Mouse (Mus musculus) intestine, embryonic 16.5 days (tissue): ENCODE data around the gene Carmil2. TPM values are rescaled to one million over a fixed set of nuclear protein-coding genes. Genes with fewer than 3 reads are reported as not detected.

Experiments used
- ATAC-seq: fragments of 200-750 bp; cut with Nextera tagmentation; 2 replicates; pipeline ENCODE4 v1.8.0; 2017; ENCODE audit warnings: moderate TSS enrichment, moderate library complexity
- H3K27ac ChIP-seq: fragments of 300-500 bp; sonication (generic); 2 replicates; pipeline ENCODE4 v1.5.1; 2014; ENCODE audit warnings: mild to moderate bottlenecking, low read length
- H3K27me3 ChIP-seq: fragments of 300-500 bp; sonication (generic); replicated peaks from 2 replicates; pipeline ENCODE4 v1.6.1; 2014; ENCODE audit warnings: low read length, control low read depth, mixed read lengths; ENCODE audit not compliant: control insufficient read depth, insufficient read depth
- H3K36me3 ChIP-seq: fragments of 300-500 bp; sonication (generic); 2 replicates; pipeline ENCODE4 v1.6.1; 2014; ENCODE audit warnings: low read length, control low read depth; ENCODE audit not compliant: control insufficient read depth, insufficient read depth
- H3K4me1 ChIP-seq: fragments of 300-500 bp; sonication (generic); 2 replicates; pipeline ENCODE4 v1.6.1; 2014; ENCODE audit warnings: low read length, control low read depth, mixed read lengths; ENCODE audit not compliant: control insufficient read depth, insufficient read depth
- H3K4me2 ChIP-seq: fragments of 300-500 bp; sonication (generic); 2 replicates; pipeline ENCODE4 v1.6.1; 2014; ENCODE audit warnings: low read depth, low read length, control low read depth
- H3K4me3 ChIP-seq: fragments of 300-500 bp; sonication (generic); 2 replicates; pipeline ENCODE4 v1.5.1; 2014; ENCODE audit warnings: mild to moderate bottlenecking, low read length
- H3K9ac ChIP-seq: fragments of 300-500 bp; sonication (generic); 2 replicates; pipeline ENCODE4 v1.6.1; 2014; ENCODE audit warnings: low read depth, low read length
- H3K9me3 ChIP-seq: fragments of 300-500 bp; sonication (generic); 2 replicates; pipeline ENCODE4 v1.6.1; 2016; ENCODE audit warnings: low read length, control low read depth; ENCODE audit not compliant: control insufficient read depth
- WGBS: fragments of 180-500 bp; shearing (Covaris S2); extraction: QIAGEN DNeasy Blood & Tissue Kit; methylation state at CpG from one replicate; pipeline ENCODE4 v1.1.7; 2014; 5-methylcytosine and 5-hydroxymethylcytosine counted together
- polyA plus RNA-seq: library from polyadenylated mRNA; unstranded; fragments of >200 nt; fragmentation: Nextera tagmentation; extraction: Ambion mirVana; gene quantifications from 2 replicates; pipeline ENCODE4 v1.2.1, GENCODE M21; 2015

Gene Carmil2
- polyA plus RNA-seq, 1 experiment from 2014 or later: 0.79 TPM

GRCm38 (mm10) chr8:105709317-105709716, 23.2 kb downstream of the Carmil2 start:
- no peak overlapping the region for H3K4me3 ChIP-seq
- no peak overlapping the region for H3K27ac ChIP-seq
- peaks cover 11% of the 10 kb centered on the region for H3K4me1 ChIP-seq
- H3K4me2 ChIP-seq: no peak overlapping the region
- H3K9ac ChIP-seq: no peak overlapping the region
- H3K9me3 ChIP-seq: no peaks in the 10 kb centered on the region
- H3K36me3 ChIP-seq: no peaks in the 10 kb centered on the region
- no peaks in the 10 kb centered on the region for H3K27me3 ChIP-seq
- WGBS: 76% methylated on average over 14 of the region's 14 CpGs
- no peak for ATAC-seq

GRCm38 (mm10) chr8:105712286-105712685, 26.2 kb downstream of the Carmil2 start:
- WGBS: 80% methylated on average over 3 of the region's 3 CpGs
- peaks cover 8% of the 10 kb centered on the region for H3K4me1 ChIP-seq

DNA sequence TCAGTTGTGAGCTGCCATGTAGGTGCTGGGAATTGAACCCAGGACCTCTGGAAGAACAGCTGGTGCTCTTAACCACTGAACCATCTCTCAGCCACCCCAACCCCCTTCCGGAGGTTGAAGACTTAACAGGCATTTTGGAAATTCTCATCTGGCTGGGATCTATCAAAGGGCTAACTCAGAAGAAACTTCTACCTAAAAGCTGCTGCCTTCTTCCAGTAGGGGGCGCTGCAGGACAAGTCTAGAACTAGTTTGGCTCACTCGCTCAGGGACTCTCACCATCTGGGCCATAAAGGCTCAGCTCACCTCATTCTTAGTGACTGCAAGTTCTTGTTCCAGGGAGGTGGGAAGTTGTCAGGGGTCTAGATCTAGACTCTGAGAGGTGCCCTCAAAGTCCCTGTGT, 28.1 kb downstream of the Carmil2 start:
- H3K9ac ChIP-seq: no peak overlapping the region
- WGBS: 5% methylated on average over 3 of the region's 3 CpGs
- H3K4me3 ChIP-seq: no peak overlapping the region
- H3K4me2 ChIP-seq: no peak overlapping the region
- ATAC-seq: peak; percentile 63
- H3K27me3 ChIP-seq: no peaks in the 10 kb centered on the region
- no peak overlapping the region for H3K27ac ChIP-seq
- H3K4me1 ChIP-seq: no peaks in the 10 kb centered on the region
- H3K9me3 ChIP-seq: no peaks in the 10 kb centered on the region
- H3K36me3 ChIP-seq: no peaks in the 10 kb centered on the region

More at GRCm38 (mm10) chr8:105712286-105712685, 26.2 kb downstream of the Carmil2 start:
- Histone ChIP-seq H3K4me3 (no peak overlapping the region), H3K9me3 (no peaks in the 10 kb centered on the region), H3K36me3 (no peaks in the 10 kb centered on the region), H3K4me2 (no peak overlapping the region), H3K27ac (no peak overlapping the region), H3K27me3 (no peaks in the 10 kb centered on the region), H3K9ac (no peak overlapping the region)
- no peak for ATAC-seq

GRCm38 (mm10) chr8:105715042-105715441, 29.0 kb downstream of the Carmil2 start:
- no peaks in the 10 kb centered on the region for H3K36me3 ChIP-seq
- H3K4me2 ChIP-seq: no peak overlapping the region
- ATAC-seq: no peak
- no peaks in the 10 kb centered on the region for H3K27me3 ChIP-seq
- H3K4me3 ChIP-seq: no peak overlapping the region
- H3K4me1 ChIP-seq: no peaks in the 10 kb centered on the region
- no peak overlapping the region for H3K9ac ChIP-seq
- no peak overlapping the region for H3K27ac ChIP-seq
- no peaks in the 10 kb centered on the region for H3K9me3 ChIP-seq
- 62% methylated on average over 6 of the region's 6 CpGs for WGBS

- no peak for ATAC-seq
- no peak overlapping the region for H3K4me2 ChIP-seq
- H3K9me3 ChIP-seq: no peaks in the 10 kb centered on the region
- H3K27me3 ChIP-seq: no peaks in the 10 kb centered on the region
- no peak overlapping the region for H3K4me3 ChIP-seq
- WGBS: 89% methylated on average over 15 of the region's 15 CpGs
- no peaks in the 10 kb centered on the region for H3K36me3 ChIP-seq
- no peak overlapping the region for H3K9ac ChIP-seq
- no peak overlapping the region for H3K27ac ChIP-seq
- no peaks in the 10 kb centered on the region for H3K4me1 ChIP-seq
Measured at GRCm38 (mm10) chr8:105716302-105716945, 30.4 kb downstream of the Carmil2 start.

GRCm38 (mm10) chr8:105719637-105720036, 33.6 kb downstream of the Carmil2 start:
- H3K9ac ChIP-seq: no peak overlapping the region
- H3K4me1 ChIP-seq: no peaks in the 10 kb centered on the region
- H3K9me3 ChIP-seq: no peaks in the 10 kb centered on the region
- no peak overlapping the region for H3K4me3 ChIP-seq
- H3K27me3 ChIP-seq: no peaks in the 10 kb centered on the region
- H3K27ac ChIP-seq: no peak overlapping the region
- H3K36me3 ChIP-seq: no peaks in the 10 kb centered on the region
- no peak overlapping the region for H3K4me2 ChIP-seq
- WGBS: 83% methylated on average over 4 of the region's 4 CpGs
- no peak for ATAC-seq

GRCm38 (mm10) chr8:105722861-105723260, 36.8 kb downstream of the Carmil2 start:
- 90% methylated on average over 9 of the region's 9 CpGs for WGBS
- H3K36me3 ChIP-seq: no peaks in the 10 kb centered on the region
- no peak overlapping the region for H3K4me2 ChIP-seq
- ATAC-seq: no peak
- H3K4me3 ChIP-seq: no peak overlapping the region
- H3K9me3 ChIP-seq: no peaks in the 10 kb centered on the region
- no peak overlapping the region for H3K27ac ChIP-seq
- no peaks in the 10 kb centered on the region for H3K27me3 ChIP-seq
- no peak overlapping the region for H3K9ac ChIP-seq
- no peaks in the 10 kb centered on the region for H3K4me1 ChIP-seq

- Histone ChIP-seq H3K4me3 (no peak overlapping the region), H3K4me1 (no peaks in the 10 kb centered on the region), H3K27me3 (no peaks in the 10 kb centered on the region), H3K4me2 (no peak overlapping the region), H3K36me3 (no peaks in the 10 kb centered on the region), H3K27ac (no peak overlapping the region), H3K9ac (no peak overlapping the region), H3K9me3 (no peaks in the 10 kb centered on the region)
- ATAC-seq: no peak
- 66% methylated on average over 5 of the region's 5 CpGs for whole genome bisulfite sequencing
Measured at GRCm38 (mm10) chr8:105725726-105726125, 39.7 kb downstream of the Carmil2 start.

GRCm38 (mm10) chr8:105727397-105728124, 41.5 kb downstream of the Carmil2 start:
- 82% methylated on average over 18 of the region's 18 CpGs for WGBS
- peak; percentile 63 for ATAC-seq
- H3K9me3 ChIP-seq: no peaks in the 10 kb centered on the region
- H3K27me3 ChIP-seq: no peaks in the 10 kb centered on the region
- H3K4me1 ChIP-seq: no peaks in the 10 kb centered on the region
- H3K4me3 ChIP-seq: no peak overlapping the region
- no peak overlapping the region for H3K9ac ChIP-seq
- no peak overlapping the region for H3K4me2 ChIP-seq
- no peak overlapping the region for H3K27ac ChIP-seq
- H3K36me3 ChIP-seq: no peaks in the 10 kb centered on the region
